Mouse (Mus musculus) ES-E14 (cell line): ENCODE data around the gene Cldn16.

Source experiments
- CHD2 ChIP-seq: IDR thresholded peaks from 2 replicates; pipeline ENCODE4 v1.6.1; 2014; ENCODE audit warnings: mild to moderate bottlenecking, low read depth, low read length, inconsistent platforms
- ZC3H11A ChIP-seq: IDR thresholded peaks from 2 replicates; pipeline ENCODE4 v1.6.1; 2012; ENCODE audit warnings: low read depth, mild to moderate bottlenecking, inconsistent platforms, low read length, borderline replicate concordance
- ZNF384 ChIP-seq: IDR thresholded peaks from 2 replicates; pipeline ENCODE4 v1.6.1; 2012; ENCODE audit warnings: low read depth, low read length, inconsistent platforms

- no peak for TF ChIP-seq ZC3H11A
- no peak for TF ChIP-seq ZNF384
- TF ChIP-seq CHD2, result no peak
Measured at GRCm38 (mm10) chr16:26527931-26528666, 65.2 kb downstream of the Cldn16 start.
